Mouse (Mus musculus): ENCODE data around the gene Odf3l1. TPM values are rescaled to one million over a fixed set of nuclear protein-coding genes. Genes with fewer than 3 reads are reported as not detected.

Gene Odf3l1
- polyA plus RNA-seq, 1 experiment: 0.33 TPM

DNA sequence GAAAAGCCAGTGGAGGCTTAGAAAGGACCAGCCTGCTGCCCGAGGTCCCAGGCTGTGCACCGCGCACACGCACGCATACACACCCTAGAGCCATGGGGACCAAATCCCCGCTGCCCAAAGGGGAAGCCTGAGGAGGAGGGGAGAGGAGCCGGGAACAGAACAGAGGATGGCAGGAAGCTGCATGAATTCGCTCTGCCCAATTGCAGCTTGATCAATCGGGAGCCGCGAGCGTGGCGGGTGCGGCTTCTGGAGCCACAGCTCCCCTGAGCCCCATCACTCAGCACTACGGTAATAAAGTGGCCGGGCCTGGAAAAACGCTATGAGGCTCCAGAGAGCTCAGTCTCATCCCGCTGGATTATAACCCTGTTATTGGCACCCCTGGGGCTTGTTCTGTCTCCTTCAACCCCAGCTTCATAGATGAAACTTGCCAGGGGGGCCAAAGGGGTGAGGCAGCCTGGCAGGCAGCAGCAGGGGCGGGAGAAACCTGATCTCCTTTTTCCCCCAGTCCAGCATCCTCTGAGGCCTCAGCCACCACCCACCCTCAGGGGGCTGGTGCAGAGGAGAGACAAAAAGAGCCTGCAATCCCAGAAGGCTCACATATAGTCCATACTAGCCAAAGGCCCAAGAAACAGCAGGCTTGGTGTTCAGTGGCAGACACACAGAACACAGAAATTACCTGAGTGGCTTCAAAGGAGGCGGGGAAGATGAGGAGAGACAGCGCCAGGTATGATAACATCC, 38.8 kb downstream of the Odf3l1 start:
- 35% methylated on average over 21 of the region's 21 CpGs for WGBS
- Histone ChIP-seq H3K27ac (ENCODE audit: insufficient read depth, low read length) (no peak overlapping the region), H3K4me1 (ENCODE audit: control insufficient read depth, insufficient read depth, low read length) (no peaks in the 10 kb centered on the region), H3K4me3 (replicated peaks; ENCODE audit: insufficient read depth, low read depth, low read length) (no peak overlapping the region), H3K27me3 (ENCODE audit: control insufficient read depth, insufficient read depth, low read length) (no peaks in the 10 kb centered on the region)
- peak in 1 of 2 experiments; percentile 33 for DNase-seq
- TF ChIP-seq POLR2A (IDR thresholded peaks at IDR 0.05; ENCODE audit: borderline replicate concordance, insufficient read depth, low read length) (no peak), CTCF (IDR thresholded peaks at IDR 0.05; ENCODE audit: borderline replicate concordance, insufficient read depth, low read depth, low read length) (no peak)

DNA sequence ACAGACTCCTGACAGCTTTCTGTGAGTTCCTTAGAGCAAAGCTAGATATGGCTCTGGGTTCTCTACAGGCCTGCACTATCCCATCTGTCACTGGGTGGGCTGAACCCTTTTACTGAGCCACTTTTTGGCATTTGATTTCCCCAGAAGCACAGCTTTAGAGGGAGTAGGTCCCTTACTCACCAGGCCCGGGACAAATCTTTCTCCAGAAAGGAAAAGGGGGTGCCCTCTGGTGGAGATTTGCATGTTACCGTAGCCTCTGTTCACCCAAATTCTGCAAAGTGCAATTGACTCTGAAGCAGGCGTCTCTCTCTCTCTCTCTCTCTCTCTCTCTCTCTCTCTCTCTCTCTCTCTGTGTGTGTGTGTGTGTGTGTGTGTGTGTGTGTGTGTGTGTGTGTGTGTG, 39.6 kb downstream of the Odf3l1 start:
- whole genome bisulfite sequencing: 4% methylated on average over 3 of the region's 3 CpGs
- TF ChIP-seq POLR2A (IDR thresholded peaks at IDR 0.05; ENCODE audit: borderline replicate concordance, insufficient read depth, low read length): no peak
- peak; percentile 55 for TF ChIP-seq CTCF (IDR thresholded peaks at IDR 0.05; ENCODE audit: borderline replicate concordance, insufficient read depth, low read depth, low read length)
- Histone ChIP-seq H3K27me3 (ENCODE audit: control insufficient read depth, insufficient read depth, low read length) (no peaks in the 10 kb centered on the region), H3K27ac (ENCODE audit: insufficient read depth, low read length) (no peak overlapping the region), H3K4me1 (ENCODE audit: control insufficient read depth, insufficient read depth, low read length) (no peaks in the 10 kb centered on the region), H3K4me3 (replicated peaks; ENCODE audit: insufficient read depth, low read depth, low read length) (no peak overlapping the region)
- DNase-seq: peak; percentile 49 to 51

DNA sequence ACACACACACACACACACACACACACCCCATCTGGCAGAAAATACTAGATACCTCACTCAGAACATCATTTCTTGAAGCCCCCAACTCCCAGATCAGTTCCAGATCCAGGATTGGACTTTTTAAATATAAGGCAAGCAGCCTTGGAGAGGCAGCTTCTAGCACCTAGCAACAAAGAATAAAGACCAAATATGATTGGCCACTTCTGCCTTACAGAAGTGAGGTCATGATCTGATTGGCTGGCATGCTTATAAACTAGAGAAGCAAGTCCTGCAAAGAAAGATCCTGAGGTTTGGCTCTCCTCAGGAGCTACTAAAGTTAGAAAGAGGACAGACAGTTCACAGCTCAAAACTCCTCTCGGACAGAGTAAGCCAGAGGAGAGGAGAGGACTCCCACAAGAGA, 53.6 kb downstream of the Odf3l1 start:
- H3K4me3 ChIP-seq (replicated peaks; ENCODE audit: insufficient read depth, low read depth, low read length): no peak overlapping the region
- H3K27me3 ChIP-seq (ENCODE audit: control insufficient read depth, insufficient read depth, low read length): no peaks in the 10 kb centered on the region
- no peaks in the 10 kb centered on the region for H3K4me1 ChIP-seq (ENCODE audit: control insufficient read depth, insufficient read depth, low read length)
- DNase-seq: no peak
- no peak overlapping the region for H3K27ac ChIP-seq (ENCODE audit: insufficient read depth, low read length)
- WGBS: 100% methylated on average over 1 of the region's 1 CpGs
- TF ChIP-seq POLR2A (IDR thresholded peaks at IDR 0.05; ENCODE audit: borderline replicate concordance, insufficient read depth, low read length) (no peak), CTCF (IDR thresholded peaks at IDR 0.05; ENCODE audit: borderline replicate concordance, insufficient read depth, low read depth, low read length) (no peak)

DNA sequence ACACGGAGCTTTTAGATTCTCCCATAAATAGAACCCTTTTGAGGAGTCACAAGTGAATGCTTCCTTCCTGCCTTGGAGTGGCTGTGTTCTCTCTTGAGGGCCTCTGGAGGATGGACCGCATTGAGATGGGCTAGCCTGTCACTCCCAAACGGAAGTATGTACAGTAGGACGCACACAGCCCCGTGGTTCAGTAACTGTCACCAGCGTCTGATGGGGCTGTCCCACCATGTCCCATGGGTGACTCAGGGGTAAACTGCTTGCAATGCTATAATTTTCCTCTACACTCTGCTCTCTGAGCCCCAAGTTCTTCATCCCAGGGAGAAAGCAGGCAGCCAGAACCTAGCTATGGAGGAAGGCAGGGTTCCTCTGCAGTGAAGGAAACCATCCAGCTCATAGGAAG, 56.5 kb downstream of the Odf3l1 start:
- Histone ChIP-seq H3K27me3 (ENCODE audit: control insufficient read depth, insufficient read depth, low read length) (no peaks in the 10 kb centered on the region), H3K4me1 (ENCODE audit: control insufficient read depth, insufficient read depth, low read length) (no peaks in the 10 kb centered on the region), H3K27ac (ENCODE audit: insufficient read depth, low read length) (no peak overlapping the region), H3K4me3 (replicated peaks; ENCODE audit: insufficient read depth, low read depth, low read length) (no peak overlapping the region)
- TF ChIP-seq POLR2A (IDR thresholded peaks at IDR 0.05; ENCODE audit: borderline replicate concordance, insufficient read depth, low read length) (no peak), CTCF (IDR thresholded peaks at IDR 0.05; ENCODE audit: borderline replicate concordance, insufficient read depth, low read depth, low read length) (no peak)
- WGBS: 90% methylated on average over 6 of the region's 6 CpGs
- no peak for DNase-seq

DNA sequence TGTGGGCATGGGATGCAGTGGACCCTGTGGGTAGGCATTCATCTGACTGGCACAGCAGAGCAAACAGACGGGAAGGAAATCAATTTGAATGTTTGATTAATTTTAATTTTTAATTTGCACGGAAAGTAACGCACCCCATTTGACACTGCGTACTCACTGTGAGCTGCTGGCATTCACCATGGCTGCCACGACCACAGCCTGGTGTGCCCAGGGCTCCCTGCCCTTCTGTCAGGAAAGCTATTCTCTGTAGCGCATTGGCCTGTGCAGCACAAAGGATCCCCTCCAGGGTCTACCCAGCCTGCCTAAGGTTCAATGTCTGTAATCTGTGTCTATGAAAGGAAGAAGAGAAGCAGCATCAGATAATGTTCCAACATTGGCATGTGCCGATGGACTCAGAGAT, 61.3 kb downstream of the Odf3l1 start:
- Histone ChIP-seq H3K4me1 (ENCODE audit: control insufficient read depth, insufficient read depth, low read length) (no peaks in the 10 kb centered on the region), H3K4me3 (replicated peaks; ENCODE audit: insufficient read depth, low read depth, low read length) (no peak overlapping the region), H3K27ac (ENCODE audit: insufficient read depth, low read length) (no peak overlapping the region), H3K27me3 (ENCODE audit: control insufficient read depth, insufficient read depth, low read length) (no peaks in the 10 kb centered on the region)
- 69% methylated on average over 7 of the region's 7 CpGs for WGBS
- TF ChIP-seq CTCF (IDR thresholded peaks at IDR 0.05; ENCODE audit: borderline replicate concordance, insufficient read depth, low read depth, low read length) (no peak), POLR2A (IDR thresholded peaks at IDR 0.05; ENCODE audit: borderline replicate concordance, insufficient read depth, low read length) (no peak)
- DNase-seq: no peak

Other genes with a start within 250 kb of the Odf3l1 start
- 85.1 and 88.3 TPM in 2 replicates for gene Lingo1, start 68.2 kb downstream of the Odf3l1 start, polyA plus RNA-seq (2012; rRNA removed)
- gene Cspg4, start 354 bp upstream of the Odf3l1 start, polyA plus RNA-seq (2012; rRNA removed): 7.4 and 8.9 TPM in 2 replicates
- gene Snx33, start 63.7 kb upstream of the Odf3l1 start, polyA plus RNA-seq (2012; rRNA removed): 8.4 and 10.3 TPM in 2 replicates
- gene Imp3, start 72.8 kb upstream of the Odf3l1 start, polyA plus RNA-seq (2012; rRNA removed): 89.3 and 93.8 TPM in 2 replicates
- 16.3 and 17.6 TPM in 2 replicates for gene Snupn, start 86.2 kb upstream of the Odf3l1 start, polyA plus RNA-seq (2012; rRNA removed)
- 19.2 and 20.5 TPM in 2 replicates for gene Ptpn9, start 130.2 kb upstream of the Odf3l1 start, polyA plus RNA-seq (2012; rRNA removed)
- gene Sin3a, start 207.4 kb upstream of the Odf3l1 start, polyA plus RNA-seq (2012; rRNA removed): 23.8 and 32.3 TPM in 2 replicates